Mouse (Mus musculus) MEL (cell line): ENCODE measurements around the gene Fam102b.

ENCODE experiments used
- CTCF ChIP-seq, 3 experiments: IDR thresholded peaks in 2 of 3; conservative IDR thresholded peaks in 1 of 3; 2 replicates each; pipeline ENCODE4 v1.5.1; 2011 to 2012; ENCODE audit warnings: low read length in 3 of 3, low read depth in 2 of 3, mild to moderate bottlenecking in 2 of 3, improper control_type of control experiment in 1 of 3, inconsistent platforms in 1 of 3, mixed read lengths in 1 of 3, moderate library complexity in 1 of 3; ENCODE audit not compliant: control insufficient read depth in 1 of 3, insufficient read depth in 1 of 3, poor library complexity in 1 of 3, severe bottlenecking in 1 of 3
- GATA1 ChIP-seq: IDR thresholded peaks from 2 replicates; pipeline ENCODE4 v1.6.1; 2011; ENCODE audit warnings: low read depth, low read length, improper control_type of control experiment
- HCFC1 ChIP-seq: IDR thresholded peaks from 2 replicates; pipeline ENCODE4 v1.6.1; 2012; ENCODE audit warnings: low read depth, mild to moderate bottlenecking, inconsistent platforms, low read length, improper control_type of control experiment, moderate library complexity
- MAZ ChIP-seq: IDR thresholded peaks from 2 replicates; pipeline ENCODE4 v1.6.1; 2012; ENCODE audit warnings: low read depth, mild to moderate bottlenecking, inconsistent platforms, low read length, improper control_type of control experiment
- POLR2A ChIP-seq, 2 experiments: IDR thresholded peaks; 2 replicates each; pipeline ENCODE4 v1.6.1; 2011 to 2012; ENCODE audit warnings: low read length in 2 of 2, mild to moderate bottlenecking in 2 of 2, control low read depth in 1 of 2, improper control_type of control experiment in 1 of 2, low read depth in 1 of 2, moderate library complexity in 1 of 2; ENCODE audit not compliant: control insufficient read depth in 1 of 2, insufficient read depth in 1 of 2, poor library complexity in 1 of 2
- RCOR1 ChIP-seq: IDR thresholded peaks from 2 replicates; pipeline ENCODE4 v1.6.1; 2012; ENCODE audit warnings: low read depth, mild to moderate bottlenecking, inconsistent platforms, low read length, improper control_type of control experiment
- TCF12 ChIP-seq: IDR thresholded peaks from 2 replicates; pipeline ENCODE4 v1.6.1; 2014; ENCODE audit warnings: low read depth, mild to moderate bottlenecking, inconsistent platforms, low read length, improper control_type of control experiment, moderate library complexity
- ZMIZ1 ChIP-seq: IDR thresholded peaks from 2 replicates; pipeline ENCODE4 v1.6.1; 2012; ENCODE audit warnings: low read depth, mild to moderate bottlenecking, inconsistent platforms, low read length, improper control_type of control experiment, moderate library complexity

DNA sequence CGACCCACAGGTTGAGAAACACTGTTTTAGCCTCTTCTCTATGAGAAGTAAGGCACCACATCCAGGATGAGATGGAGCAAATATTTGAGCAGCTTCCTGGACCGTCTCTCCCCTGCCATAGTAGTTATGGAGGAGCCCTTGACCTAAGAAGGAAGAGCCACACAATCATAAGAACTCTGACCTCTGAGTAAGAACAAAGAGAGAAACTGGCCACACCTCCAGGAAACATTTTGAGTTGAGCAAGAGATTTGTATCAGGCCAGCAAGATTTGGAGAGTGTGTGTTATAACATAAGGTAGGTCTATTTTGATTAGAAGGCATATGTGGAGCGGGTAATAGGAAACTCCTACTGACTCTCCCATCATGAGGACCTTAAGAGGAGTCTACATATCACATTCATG, 4.2 kb upstream of the Fam102b start:
- no peak for TF ChIP-seq MAZ
- TF ChIP-seq ZMIZ1, result no peak
- TF ChIP-seq CTCF (IDR thresholded peaks at IDR 0.05 in 2 of 3, conservative IDR thresholded peaks at IDR 0.05 in 1 of 3; ENCODE audit: control insufficient read depth in 1 of 3, insufficient read depth in 1 of 3, low read depth in 2 of 3, low read length in 3 of 3, poor library complexity in 1 of 3, severe bottlenecking in 1 of 3), result no peak
- no peak for TF ChIP-seq GATA1
- no peak for TF ChIP-seq POLR2A (IDR thresholded peaks at IDR 0.05; ENCODE audit: control insufficient read depth in 1 of 2, insufficient read depth in 1 of 2, low read depth in 1 of 2, low read length in 2 of 2, poor library complexity in 1 of 2)
- no peak for TF ChIP-seq RCOR1
- no peak for TF ChIP-seq HCFC1
- no peak for TF ChIP-seq TCF12
